Mouse (Mus musculus) urinary bladder, postnatal 14 days (tissue): ENCODE results near the gene Hist2h2ac.
"Not testable (repeated sequence)": the region's sequence is repeated elsewhere in the genome, so short reads cannot be mapped to it uniquely, and the experiment has no call there.

Experiments
- DNase-seq: peaks from one replicate; pipeline ENCODE4 v3.0.0; 2021; ENCODE audit warnings: low spot score

The Hist2h2ac gene

GRCm38 (mm10) chr3:96180727-96181477 is 39.8 kb downstream of the Hist2h2ac start, which contains the start of gene Sv2a:
Gene Sv2a (plus strand): TSS chr3:96181151.
- peak; percentile 35 for DNase-seq

GRCm38 (mm10) chr3:96179531-96179930 is 41.1 kb downstream of the Hist2h2ac start:
- peak; percentile 45 for DNase-seq

DNA sequence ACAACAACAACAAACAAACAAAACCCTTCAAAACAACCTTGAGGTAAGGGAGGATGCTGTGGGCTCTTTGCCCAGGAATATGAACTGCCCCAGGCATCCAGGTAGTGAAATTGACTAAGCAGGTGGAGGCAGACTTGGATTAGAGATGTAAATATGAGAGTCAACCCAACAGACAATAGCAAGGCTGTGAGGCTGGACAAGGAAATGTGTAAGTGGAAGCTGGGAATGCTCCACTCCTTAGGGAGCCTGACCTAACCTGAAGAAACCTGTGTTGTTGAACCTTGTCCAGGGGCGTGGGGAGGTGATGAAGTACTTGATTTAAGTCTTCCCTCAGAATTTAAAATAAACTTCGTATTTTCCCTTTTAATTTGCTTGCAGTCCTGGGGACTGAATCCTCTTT is 41.8 kb downstream of the Hist2h2ac start:
- no peak for DNase-seq

DNA sequence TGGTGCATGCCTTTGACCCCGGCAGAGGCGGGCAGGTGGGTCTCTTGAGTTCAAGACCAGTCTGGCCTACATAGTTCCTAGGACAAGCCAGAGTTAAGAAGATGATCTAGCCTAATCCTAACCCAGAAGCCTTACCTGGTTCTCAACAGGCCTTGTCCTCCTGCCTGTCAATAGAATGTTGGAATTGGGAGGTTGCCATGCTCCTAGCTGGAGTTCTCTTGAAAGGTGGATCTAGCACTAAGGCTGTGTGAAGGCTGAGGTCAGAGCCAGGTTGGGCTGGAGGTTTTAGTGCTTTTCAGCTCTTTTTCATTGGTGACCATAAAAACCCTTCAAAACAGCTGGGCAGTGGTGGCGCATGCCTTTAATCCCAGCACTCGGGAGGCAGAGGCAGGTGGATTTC is 42.3 kb downstream of the Hist2h2ac start:
- no peak for DNase-seq

DNA sequence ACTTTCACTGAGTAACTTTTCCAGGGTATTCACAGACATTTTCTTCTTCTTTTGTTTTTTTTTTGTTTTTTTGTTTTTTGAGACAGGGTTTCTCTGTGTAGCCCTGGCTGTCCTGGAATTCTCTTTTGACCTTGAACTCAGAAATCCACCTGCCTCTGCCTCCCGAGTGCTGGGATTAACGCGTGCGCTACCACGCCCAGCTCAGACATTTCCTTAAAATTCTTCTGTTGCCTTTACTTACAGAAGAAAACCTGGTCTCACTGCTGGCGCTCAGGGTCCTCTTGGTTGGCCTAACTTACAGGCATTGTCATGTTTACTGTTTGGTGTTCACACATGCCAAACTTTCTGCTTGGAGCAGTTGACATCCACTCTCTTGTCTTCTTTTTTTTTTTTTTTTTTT is 45.4 kb downstream of the Hist2h2ac start:
- DNase-seq, result no peak

- not testable (repeated sequence) for DNase-seq
Measured at GRCm38 (mm10) chr3:96174042-96174441, 46.6 kb downstream of the Hist2h2ac start.

- no peak for DNase-seq
Measured at GRCm38 (mm10) chr3:96173185-96173584, 47.5 kb downstream of the Hist2h2ac start.

- DNase-seq, result peak; percentile 84
Measured at GRCm38 (mm10) chr3:96172197-96173178, 48.2 kb downstream of the Hist2h2ac start, which contains the start of gene Sf3b4. Gene Sf3b4 (plus strand): TSS chr3:96172332.

GRCm38 (mm10) chr3:96171583-96172196 is 49.0 kb downstream of the Hist2h2ac start:
- peak; percentile 18 for DNase-seq

GRCm38 (mm10) chr3:96170976-96171545 is 49.6 kb downstream of the Hist2h2ac start:
- DNase-seq, result no peak
